Mouse (Mus musculus): ENCODE data around the gene Plxna2.

GRCm38 (mm10) chr1:194756409-194756808 lies 138.4 kb downstream of the Plxna2 start:
- TF ChIP-seq CTCF (IDR thresholded peaks at IDR 0.05; ENCODE audit: extremely low read depth, insufficient read depth, low read length) (no peak), POLR2A (IDR thresholded peaks at IDR 0.05; ENCODE audit: extremely low read depth, insufficient read depth, low read length) (no peak)

Data from cortical plate, adult 2 months (tissue).